Mouse (Mus musculus) neural tube, embryonic 14.5 days (tissue): ENCODE data around the gene Adar. TPM values are rescaled to one million over a fixed set of nuclear protein-coding genes. Genes with fewer than 3 reads are reported as not detected.

Experiments
- ATAC-seq: fragments of 200-750 bp; cut with Nextera tagmentation; 2 replicates; pipeline ENCODE4 v1.8.0; 2017; ENCODE audit warnings: low read depth, mild to moderate bottlenecking, moderate TSS enrichment, moderate library complexity
- H3K27ac ChIP-seq: fragments of 300-500 bp; sonication (generic); 2 replicates; pipeline ENCODE4 v1.5.1; 2014; ENCODE audit warnings: low read depth, mild to moderate bottlenecking, control low read depth, low read length, moderate library complexity, mixed read lengths
- H3K27me3 ChIP-seq: fragments of 300-500 bp; sonication (generic); 2 replicates; pipeline ENCODE4 v1.6.1; 2014; ENCODE audit warnings: low read length; ENCODE audit not compliant: control insufficient read depth, insufficient read depth
- H3K36me3 ChIP-seq: fragments of 300-500 bp; sonication (generic); 2 replicates; pipeline ENCODE4 v1.6.1; 2014; ENCODE audit warnings: low read length, mixed read lengths; ENCODE audit not compliant: control insufficient read depth, insufficient read depth
- H3K4me1 ChIP-seq: fragments of 300-500 bp; sonication (generic); 2 replicates; pipeline ENCODE4 v1.6.1; 2014; ENCODE audit warnings: low read length; ENCODE audit not compliant: control insufficient read depth, insufficient read depth
- H3K4me2 ChIP-seq: fragments of 300-500 bp; sonication (generic); 2 replicates; pipeline ENCODE4 v1.6.1; 2014; ENCODE audit warnings: mild to moderate bottlenecking, low read depth, low read length, control low read depth
- H3K4me3 ChIP-seq: fragments of 300-500 bp; sonication (generic); 2 replicates; pipeline ENCODE4 v1.5.1; 2014; ENCODE audit warnings: low read depth, low read length, control low read depth, mixed read lengths
- H3K9ac ChIP-seq: fragments of 300-500 bp; sonication (generic); replicated peaks from 2 replicates; pipeline ENCODE4 v1.6.1; 2014; ENCODE audit warnings: low read depth, mild to moderate bottlenecking, control low read depth, low read length, mixed read lengths
- H3K9me3 ChIP-seq: fragments of 300-500 bp; sonication (generic); 2 replicates; pipeline ENCODE4 v1.6.1; 2016; ENCODE audit warnings: low read length; ENCODE audit not compliant: control insufficient read depth
- WGBS: fragments of 180-500 bp; shearing (Covaris S2); extraction: QIAGEN DNeasy Blood & Tissue Kit; methylation state at CpG from one replicate; pipeline ENCODE4 v1.1.7; 2014; 5-methylcytosine and 5-hydroxymethylcytosine counted together
- polyA plus RNA-seq: library from polyadenylated mRNA; unstranded; fragments of >200 nt; fragmentation: Nextera tagmentation; extraction: Ambion mirVana; gene quantifications from 2 replicates; pipeline ENCODE4 v1.2.1, GENCODE M21; 2014

Adar gene
- polyA plus RNA-seq, 1 experiment from 2014 or later = 32.0 TPM

DNA sequence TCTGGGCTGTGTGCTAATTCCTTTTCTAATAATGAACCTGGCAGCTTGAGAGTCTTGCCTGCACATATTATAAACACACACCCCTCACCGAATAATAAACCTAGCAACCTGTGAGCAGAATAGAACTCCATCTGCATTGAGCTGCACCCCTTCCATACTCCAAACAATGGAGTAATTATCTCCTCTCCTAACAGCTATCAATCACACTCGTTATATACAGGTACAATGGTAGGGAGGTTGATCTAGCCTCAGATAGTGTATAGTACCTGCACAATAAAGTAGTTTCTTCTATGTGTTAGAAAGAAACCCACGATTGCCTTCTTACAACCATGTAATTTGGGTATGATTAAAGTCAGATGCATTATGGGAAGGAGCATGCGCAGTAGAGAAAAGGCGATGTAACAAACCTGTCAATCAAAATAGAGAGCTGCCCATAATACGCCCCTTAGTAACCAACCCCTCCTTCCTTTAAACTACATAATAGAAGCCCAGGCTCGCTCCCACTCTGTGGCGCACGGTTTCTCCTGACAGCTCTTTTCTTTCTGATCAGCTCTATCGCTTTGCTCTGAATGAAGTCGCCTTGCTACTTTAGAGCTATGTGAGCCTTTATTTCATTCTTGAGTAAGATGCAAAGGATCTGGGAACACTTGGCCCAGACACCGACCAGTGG, 18.5 kb upstream of the Adar start:
- H3K27ac ChIP-seq = no peak overlapping the region
- H3K4me3 ChIP-seq = no peak overlapping the region
- 77% methylated on average over 12 of the region's 12 CpGs for WGBS
- H3K27me3 ChIP-seq = no peaks in the 10 kb centered on the region
- no peaks in the 10 kb centered on the region for H3K36me3 ChIP-seq
- no peaks in the 10 kb centered on the region for H3K4me1 ChIP-seq
- ATAC-seq = no peak
- H3K9me3 ChIP-seq = no peaks in the 10 kb centered on the region
- H3K9ac ChIP-seq = no peak overlapping the region
- no peak overlapping the region for H3K4me2 ChIP-seq

DNA sequence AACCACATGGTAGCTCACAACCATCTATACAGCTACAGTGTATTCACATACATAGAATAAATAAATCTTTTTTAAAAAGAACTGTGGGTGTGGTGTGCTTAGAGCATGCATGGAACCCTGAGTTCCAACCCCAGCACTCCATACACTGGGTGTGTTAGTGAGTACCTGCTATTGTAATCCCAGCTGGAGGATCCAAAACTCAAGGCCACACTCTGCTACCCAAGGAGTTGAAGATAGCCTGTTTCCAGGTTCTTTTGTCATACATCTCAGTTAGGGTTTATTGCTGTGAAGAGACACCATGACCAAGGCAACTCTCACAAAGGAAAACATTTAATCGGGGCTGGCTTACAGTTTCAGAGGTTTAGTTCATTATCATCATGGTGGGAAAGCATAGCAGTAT, 15.9 kb upstream of the Adar start:
- Histone ChIP-seq H3K4me1 (no peaks in the 10 kb centered on the region), H3K27me3 (no peaks in the 10 kb centered on the region), H3K9ac (no peak overlapping the region), H3K36me3 (no peaks in the 10 kb centered on the region), H3K9me3 (no peaks in the 10 kb centered on the region), H3K4me3 (no peak overlapping the region), H3K27ac (no peak overlapping the region), H3K4me2 (no peak overlapping the region)
- no peak for ATAC-seq
- 83% methylated on average over 1 of the region's 1 CpGs for WGBS

DNA sequence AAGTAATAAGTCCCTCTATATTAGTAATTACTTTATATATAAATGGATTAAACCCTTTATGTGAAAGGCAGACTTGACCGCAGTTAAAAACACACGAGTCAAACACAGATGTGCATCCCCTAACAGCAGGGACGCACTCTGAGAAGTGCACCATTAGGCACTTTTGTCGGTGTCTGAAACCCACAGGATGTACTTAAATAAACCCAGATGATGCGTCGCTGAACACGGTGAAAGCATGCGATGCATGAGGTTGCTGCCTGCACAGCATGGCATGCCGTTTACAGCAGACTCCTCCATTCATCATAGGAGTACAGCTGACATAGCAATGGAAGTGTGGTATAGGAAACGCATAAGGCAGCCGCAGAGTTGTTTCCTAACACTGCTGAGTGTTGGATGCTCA, 14.4 kb upstream of the Adar start:
- H3K9me3 ChIP-seq = no peaks in the 10 kb centered on the region
- 52% methylated on average over 11 of the region's 11 CpGs for WGBS
- no peak overlapping the region for H3K4me3 ChIP-seq
- no peak for ATAC-seq
- no peaks in the 10 kb centered on the region for H3K27me3 ChIP-seq
- no peak overlapping the region for H3K9ac ChIP-seq
- H3K36me3 ChIP-seq = no peaks in the 10 kb centered on the region
- H3K4me2 ChIP-seq = no peak overlapping the region
- no peak overlapping the region for H3K27ac ChIP-seq
- H3K4me1 ChIP-seq = no peaks in the 10 kb centered on the region

DNA sequence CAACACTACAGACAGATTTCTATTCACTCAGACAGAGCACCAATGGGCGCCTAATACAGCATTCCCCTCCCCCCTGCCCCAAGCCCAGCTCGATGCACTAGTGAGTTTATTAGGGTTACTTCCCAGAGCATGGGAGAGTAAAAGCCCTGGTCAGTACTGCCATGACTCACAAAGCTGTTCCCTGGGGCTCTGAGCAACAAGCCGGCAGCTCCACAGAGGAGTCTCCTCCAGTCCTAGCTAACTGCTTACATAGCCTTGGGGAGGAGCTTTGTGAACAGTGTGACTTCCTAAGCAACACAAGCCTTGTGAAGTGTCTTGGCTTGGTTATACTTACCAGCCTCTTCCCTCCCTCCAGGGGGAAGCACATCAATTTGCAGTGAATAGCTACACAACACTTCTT, 11.2 kb upstream of the Adar start:
- Histone ChIP-seq H3K4me3 (no peak overlapping the region), H3K9ac (no peak overlapping the region), H3K4me2 (no peak overlapping the region), H3K27me3 (no peaks in the 10 kb centered on the region), H3K36me3 (no peaks in the 10 kb centered on the region), H3K9me3 (no peaks in the 10 kb centered on the region), H3K4me1 (no peaks in the 10 kb centered on the region), H3K27ac (no peak overlapping the region)
- WGBS = 27% methylated on average over 3 of the region's 3 CpGs
- ATAC-seq = no peak

DNA sequence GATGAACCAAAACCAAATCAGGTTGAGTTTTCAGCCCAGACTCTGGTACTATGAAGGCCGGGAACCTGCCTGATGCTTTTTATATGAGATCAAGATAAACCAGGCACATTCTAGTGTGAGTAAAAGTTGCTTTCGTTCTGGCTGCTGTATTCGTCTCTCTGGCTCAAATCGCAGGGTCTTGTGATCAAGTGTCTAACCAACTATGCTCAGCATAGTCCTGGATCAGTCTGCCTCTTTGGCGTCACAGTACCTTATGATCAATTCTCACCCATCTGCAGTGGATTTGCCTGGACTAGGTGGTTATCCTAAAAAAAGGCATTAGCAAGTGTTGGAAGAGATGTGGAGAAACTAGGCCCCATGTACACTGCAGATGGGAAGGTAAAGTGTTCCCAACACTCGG, 10.8 kb upstream of the Adar start:
- Histone ChIP-seq H3K27me3 (no peaks in the 10 kb centered on the region), H3K4me1 (no peaks in the 10 kb centered on the region), H3K4me3 (no peak overlapping the region), H3K9me3 (no peaks in the 10 kb centered on the region), H3K36me3 (no peaks in the 10 kb centered on the region), H3K9ac (no peak overlapping the region), H3K4me2 (no peak overlapping the region), H3K27ac (no peak overlapping the region)
- WGBS = 82% methylated on average over 6 of the region's 6 CpGs
- ATAC-seq = no peak

DNA sequence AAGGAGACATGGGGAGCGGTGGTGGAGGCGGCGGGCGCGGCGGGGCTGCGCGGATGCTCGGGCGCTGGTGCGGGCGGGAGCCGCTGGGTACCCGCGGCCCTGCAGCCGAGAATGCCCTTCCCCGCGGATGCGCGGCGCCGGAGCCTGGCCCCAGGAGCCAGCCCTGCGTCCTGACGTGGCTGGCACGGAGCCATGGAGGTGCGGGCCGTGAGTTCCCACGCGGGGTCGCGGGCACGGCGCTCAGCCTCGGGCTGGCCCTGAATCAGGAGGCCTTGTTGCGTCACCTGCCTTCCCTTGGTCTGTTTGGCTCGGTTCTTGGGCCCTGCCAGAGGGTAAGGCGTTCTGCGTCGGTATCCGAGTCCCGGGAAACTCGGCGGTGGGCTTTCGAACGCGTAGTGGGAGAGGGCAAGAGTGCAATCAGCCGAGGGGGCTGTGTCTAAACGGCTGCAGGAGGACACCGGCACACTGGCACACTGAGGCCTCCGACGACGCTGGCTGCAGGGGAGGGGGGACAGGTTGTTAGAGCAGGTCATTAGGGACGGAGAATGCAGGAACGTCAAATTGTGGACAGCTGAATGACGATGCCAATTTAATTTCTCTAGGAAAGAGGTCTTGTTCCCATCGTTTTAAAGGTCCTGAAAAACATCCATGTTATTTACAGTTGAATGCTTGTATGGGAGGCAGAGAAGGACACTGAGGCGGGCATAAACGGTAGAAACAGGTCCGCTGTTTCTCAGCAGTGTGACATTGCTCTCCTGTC, 565 bp downstream of the Adar start:
- peak overlapping the region; percentile 92 for H3K4me3 ChIP-seq
- H3K27ac ChIP-seq = peak overlapping the region; percentile 95
- H3K36me3 ChIP-seq = no peaks in the 10 kb centered on the region
- H3K9ac ChIP-seq = peak overlapping the region; percentile 96
- H3K4me2 ChIP-seq = peak overlapping the region; percentile 81
- H3K4me1 ChIP-seq = peaks cover 15% of the 10 kb centered on the region; the same call in 1 of the 2 replicates
- H3K27me3 ChIP-seq = peaks cover 4% of the 10 kb centered on the region; the same call in 1 of the 2 replicates
- peak; percentile 67 for ATAC-seq
- 2% methylated on average over 48 of the region's 59 CpGs for WGBS
- H3K9me3 ChIP-seq = no peaks in the 10 kb centered on the region

DNA sequence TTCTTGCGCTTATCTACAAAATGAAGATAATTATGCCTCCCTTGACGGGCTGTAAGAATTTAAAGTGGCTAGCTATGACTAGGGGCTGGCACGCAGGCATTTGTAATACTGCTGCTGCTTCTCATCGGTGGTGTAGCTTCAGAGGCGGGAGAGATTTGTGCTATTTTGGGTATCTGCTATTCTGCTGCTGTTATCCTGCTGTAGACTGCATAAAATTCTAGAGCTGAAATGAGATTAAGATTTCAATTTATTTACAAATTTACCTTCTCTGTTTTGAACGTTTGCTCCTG, 1.1 kb downstream of the Adar start:
- no peak for ATAC-seq
- Histone ChIP-seq H3K27me3 (peaks cover 4% of the 10 kb centered on the region; the same call in 1 of the 2 replicates), H3K36me3 (no peaks in the 10 kb centered on the region), H3K27ac (no peak overlapping the region), H3K4me3 (peak overlapping the region; percentile 92), H3K9me3 (no peaks in the 10 kb centered on the region), H3K4me2 (peak overlapping the region; percentile 81), H3K4me1 (peaks cover 15% of the 10 kb centered on the region; the same call in 1 of the 2 replicates), H3K9ac (peak overlapping the region; percentile 96)
- 39% methylated on average over 6 of the region's 6 CpGs for WGBS

DNA sequence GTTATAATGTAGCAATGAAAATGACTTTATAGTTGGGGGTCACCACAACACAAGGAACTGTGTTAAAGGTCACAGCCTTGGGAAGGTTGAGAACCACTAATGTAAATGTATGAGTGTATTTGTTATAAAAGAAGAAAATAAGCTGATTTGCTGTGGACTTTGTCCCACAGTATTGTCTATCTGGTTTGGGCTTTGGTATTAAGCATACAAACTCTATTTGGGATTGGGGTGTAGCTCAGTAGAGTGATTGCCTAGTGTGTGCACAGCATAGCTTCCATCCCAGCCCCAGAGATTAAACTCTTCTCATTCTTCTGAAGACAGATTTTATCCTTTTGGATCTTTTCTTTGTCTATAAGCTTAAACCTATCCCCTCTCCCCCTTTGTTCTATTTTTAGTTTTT, 7.2 kb downstream of the Adar start:
- Histone ChIP-seq H3K27me3 (no peaks in the 10 kb centered on the region), H3K9me3 (no peaks in the 10 kb centered on the region), H3K4me2 (no peak overlapping the region), H3K4me3 (no peak overlapping the region), H3K9ac (no peak overlapping the region), H3K27ac (no peak overlapping the region), H3K36me3 (no peaks in the 10 kb centered on the region), H3K4me1 (no peaks in the 10 kb centered on the region)
- ATAC-seq = no peak

DNA sequence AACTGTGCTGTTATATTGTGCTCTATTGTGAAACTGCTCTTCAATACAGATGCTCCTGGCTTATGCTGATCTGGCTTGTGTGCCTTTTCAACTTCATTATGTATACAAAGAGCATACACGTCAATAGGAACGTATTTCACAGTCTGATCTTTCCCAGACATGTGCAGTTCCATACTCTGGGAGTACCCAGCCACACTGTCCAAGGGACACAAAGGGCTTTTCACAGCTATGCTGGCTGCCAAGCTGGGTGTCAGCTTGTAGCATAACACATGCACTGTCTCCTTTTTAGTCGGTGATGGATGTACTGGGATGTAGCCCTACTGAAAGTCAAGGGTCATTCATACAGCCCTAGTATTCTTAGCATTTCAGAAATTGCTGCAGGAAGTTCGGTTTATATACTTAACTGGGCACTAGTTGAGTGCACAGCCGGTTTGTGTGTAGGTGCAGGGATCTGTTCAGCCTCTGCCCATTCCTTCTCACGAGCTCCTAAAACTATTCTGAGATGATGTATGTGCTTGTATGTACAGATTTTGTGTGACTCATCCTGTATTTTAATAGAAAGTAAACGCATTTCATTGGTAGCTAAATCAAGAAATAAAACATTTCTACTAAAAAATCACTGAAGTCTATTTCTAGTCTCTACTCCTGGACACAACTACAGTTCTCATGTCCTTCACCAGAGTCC, 8.7 kb downstream of the Adar start:
- ATAC-seq = peak; percentile 17; the same call in 1 of the 2 replicates
- 52% methylated on average over 7 of the region's 7 CpGs for WGBS
- no peaks in the 10 kb centered on the region for H3K36me3 ChIP-seq
- no peaks in the 10 kb centered on the region for H3K9me3 ChIP-seq
- no peak overlapping the region for H3K9ac ChIP-seq
- H3K27me3 ChIP-seq = no peaks in the 10 kb centered on the region
- H3K27ac ChIP-seq = no peak overlapping the region
- H3K4me1 ChIP-seq = no peaks in the 10 kb centered on the region
- no peak overlapping the region for H3K4me2 ChIP-seq
- H3K4me3 ChIP-seq = no peak overlapping the region
